Mouse (Mus musculus): Measurements from ENCODE around the gene Cs. TPM values are rescaled to one million over a fixed set of nuclear protein-coding genes. Genes with fewer than 3 reads are reported as not detected.

Gene Cs
- polyA plus RNA-seq, 1 experiment from 2014 or later = 192 TPM

DNA sequence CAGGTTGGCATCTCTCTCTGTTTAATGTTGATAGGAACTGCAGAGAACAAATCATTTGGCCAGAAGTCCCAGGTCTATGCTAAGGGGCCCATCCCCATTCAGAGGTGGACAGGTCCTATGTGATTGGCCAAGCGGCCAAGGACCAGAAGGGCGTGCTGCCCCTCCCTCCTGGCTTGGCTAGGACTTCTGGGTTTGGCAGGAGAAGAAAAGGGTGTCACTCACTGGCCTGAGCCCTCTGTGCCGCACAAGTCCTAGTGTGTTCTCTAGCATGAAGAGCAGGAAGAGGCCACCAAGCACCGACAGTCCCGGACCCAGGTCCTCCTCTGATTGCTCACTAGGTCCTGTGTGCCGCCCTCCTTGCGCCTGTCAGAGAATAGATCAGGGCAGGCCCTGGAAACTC is 59.9 kb downstream of the Cs start:
- Histone ChIP-seq H3K27ac (0 out of 2 replicates have a peak overlapping the region, but pooled peaks have one; percentile 59), H3K9me3 (no peaks in the 10 kb centered on the region)
- peak; percentile 69 for ATAC-seq (ENCODE audit: insufficient read depth, low FRiP score, low read depth)

DNA sequence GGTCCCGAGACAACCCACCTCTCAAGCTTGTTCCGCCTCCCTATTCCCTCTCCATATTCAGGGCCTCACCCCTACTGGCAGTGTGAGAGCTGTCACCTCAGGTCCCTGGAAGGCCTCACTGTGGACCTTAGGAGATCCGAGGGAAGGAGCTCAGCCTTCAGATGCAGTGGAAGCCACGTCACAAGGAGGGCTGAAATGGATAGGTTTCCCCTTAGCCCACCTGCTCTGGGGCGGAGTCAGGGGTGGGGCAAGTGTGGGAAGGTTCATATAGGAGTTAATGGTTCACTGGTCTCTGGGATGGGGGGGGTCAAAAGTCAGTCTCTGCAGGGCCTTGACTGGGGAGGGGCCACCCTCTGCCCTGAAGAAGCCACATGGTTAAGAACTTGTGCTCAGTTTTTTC is 62.8 kb downstream of the Cs start:
- Histone ChIP-seq H3K27me3 (replicated peaks) (no peaks in the 10 kb centered on the region), H3K4me3 (replicated peaks) (peak overlapping the region; percentile 20), H3K36me3 (no peaks in the 10 kb centered on the region), H3K4me1 (0 out of 2 replicates have a peak, but pooled peaks cover 4% of the 10 kb centered on the region), H3K4me2 (peak overlapping the region; percentile 25), H3K27ac (no peak overlapping the region), H3K9ac (no peak overlapping the region; the same call in 1 of the 2 replicates), H3K9me3 (no peaks in the 10 kb centered on the region)
- 23% methylated on average over 5 of the region's 5 CpGs for WGBS
- peak; percentile 54; the same call in 1 of the 2 replicates for ATAC-seq (ENCODE audit: insufficient read depth, low FRiP score, low read depth)

More for the DNA sequence above, 59.9 kb downstream of the Cs start:
- Histone ChIP-seq H3K4me3 (replicated peaks) (no peak overlapping the region), H3K27me3 (replicated peaks) (no peaks in the 10 kb centered on the region), H3K4me2 (no peak overlapping the region), H3K36me3 (0 out of 2 replicates have a peak, but pooled peaks cover 13% of the 10 kb centered on the region), H3K9ac (no peak overlapping the region), H3K4me1 (0 out of 2 replicates have a peak, but pooled peaks cover 4% of the 10 kb centered on the region)
- 63% methylated on average over 7 of the region's 7 CpGs for WGBS

DNA sequence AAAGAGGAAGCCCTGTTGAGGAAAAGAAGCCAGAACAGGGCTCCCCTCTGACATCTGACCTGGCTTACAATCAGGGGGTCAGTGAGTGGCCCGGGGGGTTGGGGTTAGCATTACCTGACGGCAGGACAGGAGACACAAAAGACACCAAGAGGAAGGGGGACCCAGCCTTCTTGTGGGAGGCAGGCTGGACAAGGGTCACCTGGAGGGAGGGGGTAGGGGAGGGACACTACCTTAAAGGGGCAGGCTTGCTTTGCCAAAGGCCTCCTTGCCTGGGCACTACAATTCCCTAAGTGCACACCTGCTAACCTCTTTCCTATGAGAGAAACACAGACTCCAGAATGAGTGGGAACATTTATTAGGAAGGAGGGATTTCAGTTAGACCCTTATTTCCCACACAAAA is 63.5 kb downstream of the Cs start, which contains the start of gene Slc39a5:
TSS of gene Slc39a5 (minus strand) at position 174 of the 400 bp plus-strand sequence.
- H3K4me2 ChIP-seq = peak within 1 kb of the TSS; percentile 25
- 0 out of 2 replicates have a peak, but pooled peaks cover 3% of the 10 kb centered on the region for H3K36me3 ChIP-seq
- H3K27ac ChIP-seq = peak within 1 kb of the TSS; percentile 26; the same call in 1 of the 2 replicates
- 0 out of 2 replicates have a peak, but pooled peaks cover 4% of the 10 kb centered on the region for H3K4me1 ChIP-seq
- 9% methylated on average over 2 of the region's 2 CpGs for WGBS
- H3K9me3 ChIP-seq = no peaks in the 10 kb centered on the region
- no peak within 1 kb of the TSS; the same call in 1 of the 2 replicates for H3K9ac ChIP-seq
- H3K27me3 ChIP-seq (replicated peaks) = no peaks in the 10 kb centered on the region
- H3K4me3 ChIP-seq (replicated peaks) = peak within 1 kb of the TSS; percentile 20
- no peak for ATAC-seq (ENCODE audit: insufficient read depth, low FRiP score, low read depth)

DNA sequence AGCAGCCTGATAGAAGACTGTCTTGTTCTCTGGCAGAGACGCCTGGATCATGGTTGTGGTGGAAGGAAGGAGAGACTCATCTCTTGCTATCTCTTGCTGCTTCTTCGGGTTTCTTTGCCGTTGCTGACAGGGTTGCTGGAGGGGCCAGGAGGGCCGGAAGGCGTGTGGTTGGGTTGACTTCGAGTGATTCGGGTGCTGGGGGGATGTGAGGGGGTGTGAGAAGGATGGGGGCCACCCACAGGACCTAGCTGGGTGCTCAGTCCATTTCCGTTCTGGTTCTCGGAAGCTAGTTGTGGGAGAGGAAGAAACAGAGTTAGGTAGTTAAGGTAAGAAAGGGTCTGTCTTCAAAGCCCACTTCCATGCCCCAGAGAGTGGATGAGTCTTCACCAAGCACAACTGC is 64.1 kb downstream of the Cs start:
- H3K4me3 ChIP-seq (replicated peaks) = no peak overlapping the region
- no peaks in the 10 kb centered on the region for H3K9me3 ChIP-seq
- H3K27me3 ChIP-seq (replicated peaks) = no peaks in the 10 kb centered on the region
- H3K36me3 ChIP-seq = 0 out of 2 replicates have a peak, but pooled peaks cover 3% of the 10 kb centered on the region
- no peak overlapping the region for H3K27ac ChIP-seq
- H3K9ac ChIP-seq = no peak overlapping the region
- H3K4me1 ChIP-seq = 0 out of 2 replicates have a peak, but pooled peaks cover 4% of the 10 kb centered on the region
- WGBS = 72% methylated on average over 9 of the region's 9 CpGs
- no peak for ATAC-seq (ENCODE audit: insufficient read depth, low FRiP score, low read depth)
- H3K4me2 ChIP-seq = no peak overlapping the region

DNA sequence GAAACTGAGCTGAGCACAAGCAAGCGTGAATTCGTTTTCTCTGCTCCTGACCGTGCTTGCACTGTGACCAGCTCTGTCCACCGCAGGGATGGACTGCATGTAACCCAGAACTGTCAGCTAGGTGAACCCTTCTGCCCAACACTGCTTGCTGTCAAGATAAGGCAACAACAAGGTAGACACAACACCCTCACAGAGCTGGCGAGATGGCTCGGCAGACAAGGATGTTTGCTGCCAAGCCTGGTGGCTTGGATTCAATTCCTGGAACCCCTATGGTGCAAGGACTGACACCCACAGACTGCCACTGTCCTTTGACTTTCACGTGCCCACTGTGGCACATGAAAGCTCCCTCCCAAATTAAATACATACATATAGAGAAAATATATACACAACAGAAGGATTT is 66.4 kb downstream of the Cs start:
- 83% methylated on average over 7 of the region's 7 CpGs for WGBS
- Histone ChIP-seq H3K27ac (no peak overlapping the region), H3K9me3 (no peaks in the 10 kb centered on the region), H3K4me3 (replicated peaks) (no peak overlapping the region), H3K4me1 (peaks cover 10% of the 10 kb centered on the region), H3K27me3 (replicated peaks) (no peaks in the 10 kb centered on the region), H3K9ac (no peak overlapping the region), H3K4me2 (no peak overlapping the region), H3K36me3 (0 out of 2 replicates have a peak, but pooled peaks cover 3% of the 10 kb centered on the region)
- ATAC-seq (ENCODE audit: insufficient read depth, low FRiP score, low read depth) = no peak

DNA sequence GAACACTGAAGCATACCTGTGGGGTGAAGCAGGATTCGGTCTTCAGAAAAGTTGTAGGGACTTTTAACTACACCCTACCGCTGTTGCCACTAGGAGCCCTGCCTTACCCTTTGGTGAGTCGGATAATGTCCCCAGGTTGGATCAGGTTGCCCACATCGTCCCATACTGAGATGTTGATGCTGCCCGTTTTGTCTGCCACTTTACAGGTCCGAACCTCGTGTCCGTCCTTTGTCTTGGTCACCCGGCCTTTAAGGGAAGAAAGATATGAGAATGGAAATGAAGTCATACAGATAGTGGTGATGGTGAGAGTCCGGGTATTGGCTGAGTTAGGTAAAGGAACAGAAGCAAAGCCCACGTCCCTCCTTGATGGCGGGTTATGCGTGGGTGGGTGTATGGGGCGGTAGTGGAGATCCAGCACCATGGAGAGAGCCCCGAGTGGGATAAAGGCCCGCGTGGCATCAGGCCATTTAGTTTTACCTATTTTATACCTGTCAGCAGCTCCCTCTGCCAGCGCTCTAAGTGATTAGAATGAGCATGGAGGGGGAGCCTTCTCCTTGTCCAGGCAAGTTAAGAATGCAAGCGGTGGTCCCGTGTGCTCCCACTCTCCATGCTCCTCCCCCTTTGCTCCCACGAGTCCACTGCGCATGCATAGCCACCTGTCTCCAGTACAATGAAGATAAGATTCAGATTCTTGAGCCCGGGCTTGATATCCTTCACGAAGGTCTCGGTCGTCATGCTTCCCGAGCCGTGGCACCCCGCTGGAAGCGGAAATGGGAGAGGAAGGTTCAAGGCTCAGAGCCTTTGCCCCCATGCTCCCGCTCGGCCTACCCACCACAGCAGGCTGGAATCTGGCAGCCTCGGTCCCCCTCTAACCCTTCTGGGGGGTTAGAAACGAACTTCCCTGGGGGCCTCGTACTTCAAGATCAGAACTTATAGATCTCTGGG is 71.3 kb downstream of the Cs start:
- 18% methylated on average over 35 of the region's 35 CpGs for WGBS
- Histone ChIP-seq H3K27me3 (replicated peaks) (no peaks in the 10 kb centered on the region), H3K4me1 (peaks cover 40% of the 10 kb centered on the region), H3K27ac (peak overlapping the region; percentile 72; the same call in 1 of the 2 replicates), H3K36me3 (0 out of 2 replicates have a peak, but pooled peaks cover 3% of the 10 kb centered on the region), H3K4me2 (peak overlapping the region; percentile 96), H3K9me3 (no peaks in the 10 kb centered on the region), H3K9ac (peak overlapping the region; percentile 84), H3K4me3 (replicated peaks) (peak overlapping the region; percentile 92)
- no peak for ATAC-seq (ENCODE audit: insufficient read depth, low FRiP score, low read depth)

DNA sequence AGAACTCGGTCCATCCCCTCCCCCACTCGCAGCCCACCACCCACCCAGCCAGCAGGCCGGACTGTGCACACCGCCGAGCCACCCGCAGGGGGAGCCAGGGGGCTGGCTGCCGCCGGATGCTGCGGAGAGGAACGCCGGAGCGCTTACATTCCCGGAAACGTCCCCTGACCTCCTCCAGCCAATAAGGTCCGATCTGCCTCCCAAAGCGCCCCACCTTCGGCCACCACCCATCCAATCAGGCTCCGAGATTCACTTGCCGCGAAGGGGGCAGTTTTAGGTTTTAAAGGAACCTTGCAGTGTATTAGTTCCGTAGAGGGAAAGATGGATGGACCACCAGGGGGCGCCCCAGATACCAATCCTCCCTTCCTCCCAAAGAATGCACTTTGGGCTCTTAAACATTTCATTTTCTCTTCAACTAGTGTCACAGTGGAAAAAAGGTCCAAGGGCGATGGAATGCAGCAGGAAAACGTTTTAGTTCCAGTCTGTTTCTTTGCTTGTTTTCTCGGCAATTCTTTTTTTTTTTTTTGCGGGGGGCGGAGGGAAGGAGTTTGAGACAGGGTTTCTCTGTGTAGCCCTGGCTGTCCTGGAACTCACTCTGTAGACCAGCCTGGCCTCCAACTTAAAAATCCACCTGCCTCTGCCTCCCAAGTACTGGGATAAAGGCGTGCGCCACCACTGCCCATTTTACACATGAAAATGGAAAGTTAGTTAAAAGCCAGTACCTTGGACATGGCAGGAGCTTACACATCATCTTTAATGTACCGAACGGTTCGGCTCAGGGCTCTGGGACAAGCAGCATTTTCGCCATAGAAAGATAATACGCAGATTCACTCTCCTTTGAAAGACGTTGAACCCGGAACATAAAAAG is 72.4 kb downstream of the Cs start:
- Histone ChIP-seq H3K9ac (peak overlapping the region; percentile 84), H3K4me2 (peak overlapping the region; percentile 96), H3K9me3 (no peaks in the 10 kb centered on the region), H3K4me3 (replicated peaks) (peak overlapping the region; percentile 92), H3K27ac (peak overlapping the region; percentile 96), H3K27me3 (replicated peaks) (no peaks in the 10 kb centered on the region), H3K36me3 (0 out of 2 replicates have a peak, but pooled peaks cover 3% of the 10 kb centered on the region), H3K4me1 (peaks cover 45% of the 10 kb centered on the region)
- WGBS = 4% methylated on average over 36 of the region's 36 CpGs
- ATAC-seq (ENCODE audit: insufficient read depth, low FRiP score, low read depth) = peak; percentile 91

DNA sequence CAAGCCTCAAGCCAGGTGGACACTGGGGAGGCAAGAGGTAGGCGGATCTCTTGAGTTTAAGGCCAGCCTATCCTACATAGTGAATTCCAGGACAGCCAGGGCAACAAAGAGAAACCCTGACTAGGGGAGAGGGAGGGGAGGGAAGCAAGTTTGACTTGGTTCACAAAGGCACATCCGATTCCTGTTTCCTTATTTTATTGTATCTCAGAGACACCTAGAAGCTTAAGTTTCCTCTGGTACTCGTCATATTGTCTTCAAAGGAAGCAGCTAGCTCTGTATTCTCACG is 73.0 kb downstream of the Cs start:
- Histone ChIP-seq H3K9ac (no peak overlapping the region), H3K9me3 (no peaks in the 10 kb centered on the region), H3K4me1 (peaks cover 46% of the 10 kb centered on the region), H3K4me3 (replicated peaks) (peak overlapping the region; percentile 92), H3K27me3 (replicated peaks) (no peaks in the 10 kb centered on the region), H3K36me3 (0 out of 2 replicates have a peak, but pooled peaks cover 3% of the 10 kb centered on the region), H3K4me2 (peak overlapping the region; percentile 94), H3K27ac (peak overlapping the region; percentile 96)
- 21% methylated on average over 4 of the region's 4 CpGs for WGBS
- no peak for ATAC-seq (ENCODE audit: insufficient read depth, low FRiP score, low read depth)

DNA sequence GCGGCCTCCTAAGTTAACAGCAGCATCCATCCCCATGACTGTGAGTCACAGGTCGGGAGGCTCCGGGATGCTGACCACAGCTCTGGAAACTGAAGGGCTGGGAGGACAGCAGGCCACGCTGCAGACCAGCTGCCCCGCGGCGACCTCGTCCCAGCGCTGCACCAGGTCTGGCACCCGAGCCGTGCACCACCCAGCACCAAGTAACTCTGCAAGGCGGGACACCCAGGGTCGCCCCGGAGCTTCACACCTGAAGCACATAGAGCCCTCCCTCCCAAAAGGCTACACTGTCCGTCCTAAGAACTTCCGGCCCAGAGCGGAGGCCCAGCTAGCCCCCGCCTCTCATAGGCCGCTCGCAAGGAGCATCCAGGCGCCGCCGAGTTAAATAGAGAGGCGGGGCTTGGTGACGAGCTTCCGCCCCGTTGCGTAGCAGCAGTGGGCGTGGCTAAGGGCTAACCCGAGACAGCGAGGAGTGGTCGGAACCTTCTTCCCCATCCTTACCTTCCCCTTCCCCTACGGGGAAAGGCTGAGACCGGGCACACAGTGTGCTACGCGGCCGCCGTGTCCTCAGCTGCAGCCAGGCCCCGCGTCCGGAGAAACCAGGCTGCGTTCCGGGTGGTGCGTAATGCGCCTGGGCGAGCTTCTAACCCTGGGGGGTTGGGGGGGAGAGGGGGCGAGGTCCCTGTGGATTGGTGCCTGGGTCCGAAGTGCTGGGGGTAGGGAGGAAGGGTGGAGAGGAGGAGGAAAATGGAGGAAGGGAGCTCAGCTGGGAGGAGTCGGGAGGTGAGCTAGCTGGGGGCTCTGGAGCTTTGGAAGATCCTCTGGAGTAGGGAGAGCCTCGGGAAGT is 73.9 kb downstream of the Cs start, which contains the start of the genes Nabp2 and Rnf41:
TSS of gene Nabp2 (minus strand) at position 282 of the 844 bp plus-strand sequence.
TSS of gene Rnf41 (plus strand) at position 447 of the 844 bp plus-strand sequence.
- Histone ChIP-seq H3K27ac (peak within 1 kb of the TSS; percentile 96), H3K9ac (peak within 1 kb of the TSS; percentile 86), H3K4me3 (replicated peaks) (peak within 1 kb of the TSS; percentile 92), H3K4me2 (peak within 1 kb of the TSS; percentile 94), H3K27me3 (replicated peaks) (no peaks in the 10 kb centered on the region), H3K9me3 (no peaks in the 10 kb centered on the region), H3K4me1 (peaks cover 46% of the 10 kb centered on the region), H3K36me3 (no peaks in the 10 kb centered on the region)
- under 1% methylated on average over 50 of the region's 50 CpGs for WGBS
- peak; percentile 87 for ATAC-seq (ENCODE audit: insufficient read depth, low FRiP score, low read depth)

DNA sequence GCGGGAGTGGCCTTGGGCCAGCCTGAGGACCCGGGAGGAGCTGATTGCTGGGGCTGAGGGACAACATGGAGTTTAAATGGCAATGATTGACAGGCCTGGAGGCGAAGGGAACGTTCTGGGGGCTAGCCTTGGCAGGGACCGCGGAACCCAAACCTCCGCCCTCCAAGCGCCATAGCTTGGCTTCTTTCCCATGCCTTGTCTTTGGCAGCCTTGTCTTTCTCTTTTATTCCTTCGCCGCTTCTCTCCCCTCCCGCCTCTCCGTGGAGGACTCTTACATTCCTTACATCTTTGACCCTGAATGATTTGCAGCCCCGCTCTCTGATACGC is 74.5 kb downstream of the Cs start:
- Histone ChIP-seq H3K9ac (peak overlapping the region; percentile 86; the same call in 1 of the 2 replicates), H3K4me3 (replicated peaks) (peak overlapping the region; percentile 92), H3K36me3 (peaks cover 5% of the 10 kb centered on the region), H3K4me1 (peaks cover 46% of the 10 kb centered on the region), H3K9me3 (no peaks in the 10 kb centered on the region), H3K27me3 (replicated peaks) (no peaks in the 10 kb centered on the region), H3K27ac (peak overlapping the region; percentile 96), H3K4me2 (peak overlapping the region; percentile 94)
- WGBS = under 1% methylated on average over 14 of the region's 14 CpGs
- ATAC-seq (ENCODE audit: insufficient read depth, low FRiP score, low read depth) = no peak

Measured in stomach, embryonic 15.5 days (tissue).